Mouse (Mus musculus): Measurements from ENCODE around the gene Ispd.

Gene Ispd

DNA sequence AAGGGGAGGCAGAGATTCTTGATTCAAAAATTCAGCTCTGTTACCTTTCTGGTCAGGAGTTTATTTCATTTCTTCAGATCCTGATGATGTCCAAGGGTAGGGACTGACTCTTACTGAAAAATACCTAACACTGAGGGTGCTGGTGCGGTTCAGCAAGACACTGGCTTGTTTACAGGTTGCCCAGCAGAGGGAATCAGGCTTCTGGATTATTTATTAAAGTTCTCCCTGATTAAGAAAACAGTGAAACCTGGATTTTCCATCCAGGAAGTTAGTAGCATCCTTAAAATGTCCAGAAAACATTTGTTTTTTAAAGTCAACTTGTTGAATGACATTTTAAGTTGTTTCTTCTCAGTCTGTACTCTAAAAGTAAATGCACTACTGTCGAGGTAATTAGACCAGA is 337.2 kb downstream of the Ispd start:
- DNase-seq, result no peak

DNA sequence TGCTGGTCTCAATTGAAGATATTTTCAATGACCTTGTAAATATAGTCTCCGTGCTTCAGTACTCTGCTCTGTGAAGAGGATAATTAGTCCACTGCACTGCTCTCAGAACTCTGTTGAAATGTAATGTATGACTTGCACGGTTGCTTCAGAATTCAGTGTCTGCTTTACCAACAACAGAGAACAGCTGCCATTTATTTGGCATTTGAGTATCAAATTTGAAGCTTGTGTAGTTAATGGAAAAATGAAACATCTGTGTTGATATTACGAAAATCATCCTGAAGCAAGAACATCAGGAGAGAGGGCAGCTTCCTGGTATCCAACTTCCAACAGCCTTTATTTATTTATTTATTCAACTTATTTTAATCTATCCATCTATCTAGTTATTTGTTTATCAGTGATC is 337.8 kb downstream of the Ispd start:
- no peak for DNase-seq

DNA sequence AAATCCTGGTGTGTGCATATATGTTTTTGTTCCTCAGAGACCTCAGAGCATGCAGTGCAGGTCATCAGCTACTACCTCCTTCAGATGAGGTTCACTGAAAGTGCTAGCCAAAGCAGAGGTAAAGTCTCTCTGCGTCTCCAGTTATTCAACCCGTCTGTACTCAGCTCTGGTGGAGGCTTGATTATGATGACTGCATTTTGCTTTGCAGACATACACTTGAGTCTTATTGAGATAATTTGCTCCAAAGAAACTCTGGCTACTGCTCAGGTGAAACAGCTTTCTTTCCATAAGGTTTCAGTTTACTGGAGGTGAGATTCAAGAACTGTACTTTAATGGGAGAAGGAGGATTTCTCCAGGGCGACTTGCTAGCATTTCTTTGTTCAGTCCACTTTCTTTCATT is 339.5 kb downstream of the Ispd start:
- DNase-seq, result no peak

DNA sequence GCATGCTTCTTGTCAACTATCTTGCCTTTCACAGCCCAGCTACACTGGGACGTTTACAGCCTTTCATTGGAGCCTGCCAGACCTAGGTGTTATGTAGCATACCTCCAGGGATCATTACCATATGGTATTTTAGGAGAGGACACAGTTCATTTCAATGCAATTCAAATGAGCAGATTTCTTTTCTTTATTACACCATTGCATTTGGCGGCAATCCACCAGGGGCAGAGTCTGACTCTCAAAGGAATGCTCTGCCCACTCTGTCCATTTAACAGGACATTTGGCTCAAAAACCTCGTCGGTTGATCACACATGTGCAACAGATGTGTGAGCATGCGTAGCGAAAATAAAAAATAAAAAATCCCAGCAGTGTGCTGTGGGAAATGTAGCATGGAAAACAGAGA is 340.0 kb downstream of the Ispd start:
- no peak for DNase-seq

DNA sequence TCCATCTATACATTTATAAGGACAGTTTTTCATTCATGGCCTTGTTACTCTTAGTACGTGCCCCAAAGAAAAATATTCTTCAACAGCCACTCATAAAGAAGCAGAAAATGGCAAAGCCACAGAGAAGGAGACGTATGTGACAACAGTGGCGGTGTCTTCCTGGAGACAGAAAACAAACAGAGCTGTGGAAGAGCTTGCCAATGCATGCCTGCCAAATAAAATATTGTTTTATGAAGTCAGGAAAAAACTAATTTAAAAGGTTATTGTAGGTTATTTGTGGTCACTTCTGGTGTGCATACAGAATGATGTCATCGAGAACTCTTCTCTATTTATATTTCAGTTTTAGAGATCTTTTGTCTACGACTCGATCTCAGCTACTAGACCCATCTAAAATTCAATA is 341.5 kb downstream of the Ispd start:
- no peak for DNase-seq

DNA sequence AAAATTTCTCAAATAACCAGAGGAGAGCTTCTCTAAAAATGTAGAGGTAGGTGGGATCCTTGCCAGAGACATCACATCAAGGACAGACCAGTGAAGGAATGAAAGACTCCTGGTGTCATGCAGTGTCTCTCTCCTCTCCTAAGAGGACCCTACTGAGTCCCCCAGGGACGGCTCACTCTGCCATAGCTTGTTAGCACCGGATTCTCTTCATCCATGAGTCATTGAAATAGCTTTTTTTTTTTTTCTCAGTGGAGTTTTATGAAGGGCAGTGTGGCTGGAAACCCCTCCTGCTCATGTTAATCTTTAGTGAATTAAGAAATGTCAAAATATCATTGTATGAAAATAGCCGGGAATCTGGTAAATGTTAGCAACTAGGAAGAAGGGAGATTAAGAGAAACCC is 342.1 kb downstream of the Ispd start:
- DNase-seq, result no peak

DNA sequence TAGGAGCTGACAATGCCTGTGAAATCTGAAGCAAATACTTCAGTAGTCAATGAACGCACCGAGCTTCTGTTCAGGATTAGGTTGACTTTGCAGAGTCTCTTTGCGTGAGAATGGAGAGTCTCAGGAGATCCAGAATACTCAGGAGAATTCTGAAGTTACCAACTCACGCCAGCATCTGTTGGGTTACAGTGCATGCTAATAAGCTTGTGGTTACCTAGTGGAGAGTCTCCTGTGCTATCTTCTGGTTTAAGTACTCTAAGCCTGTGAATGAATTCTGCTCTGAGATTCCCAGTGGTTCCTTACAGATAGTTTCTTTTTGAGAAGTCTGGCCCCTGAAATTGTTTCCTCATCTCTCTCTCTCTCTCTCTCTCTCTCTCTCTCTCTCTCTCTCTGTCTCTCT is 343.0 kb downstream of the Ispd start:
- DNase-seq, result no peak

DNA sequence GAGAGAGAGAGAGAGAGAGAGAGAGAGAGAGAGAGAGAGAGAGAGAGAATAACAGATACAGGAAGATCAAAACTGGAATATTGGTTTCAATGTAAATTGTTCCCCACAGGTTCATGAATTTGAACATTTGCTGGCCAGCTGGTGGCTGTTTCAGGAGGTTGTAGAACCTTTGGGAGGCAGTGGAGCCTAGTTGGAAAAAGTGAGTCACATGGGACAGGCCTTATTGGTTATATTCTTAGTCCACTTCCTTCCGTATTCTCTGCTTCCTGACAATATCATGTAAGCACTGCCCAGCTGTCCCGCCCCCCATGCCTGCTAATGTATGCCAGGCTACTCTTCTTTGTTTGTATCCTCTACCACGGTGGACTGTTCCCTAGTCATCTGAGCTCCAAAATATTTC is 344.0 kb downstream of the Ispd start:
- no peak for DNase-seq

DNA sequence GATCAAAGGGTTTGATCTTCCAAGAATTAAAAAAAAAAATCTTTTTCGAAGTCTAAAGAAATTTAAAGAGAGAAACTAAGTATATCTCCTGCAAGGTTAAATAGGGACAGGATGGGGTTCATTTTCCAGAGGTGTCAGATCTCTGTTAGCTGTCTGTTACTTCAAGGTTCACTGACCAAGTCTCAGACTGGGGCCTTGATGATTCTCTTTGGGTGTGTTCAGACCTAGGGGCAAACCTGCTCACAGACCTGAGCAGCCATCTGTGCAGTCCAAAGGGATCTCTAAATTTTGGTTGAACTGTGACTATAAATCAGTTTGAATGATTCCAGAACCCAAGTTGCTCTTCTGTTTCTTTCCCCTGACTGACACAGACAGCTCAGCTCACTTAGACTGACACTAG is 344.8 kb downstream of the Ispd start:
- DNase-seq, result no peak

DNA sequence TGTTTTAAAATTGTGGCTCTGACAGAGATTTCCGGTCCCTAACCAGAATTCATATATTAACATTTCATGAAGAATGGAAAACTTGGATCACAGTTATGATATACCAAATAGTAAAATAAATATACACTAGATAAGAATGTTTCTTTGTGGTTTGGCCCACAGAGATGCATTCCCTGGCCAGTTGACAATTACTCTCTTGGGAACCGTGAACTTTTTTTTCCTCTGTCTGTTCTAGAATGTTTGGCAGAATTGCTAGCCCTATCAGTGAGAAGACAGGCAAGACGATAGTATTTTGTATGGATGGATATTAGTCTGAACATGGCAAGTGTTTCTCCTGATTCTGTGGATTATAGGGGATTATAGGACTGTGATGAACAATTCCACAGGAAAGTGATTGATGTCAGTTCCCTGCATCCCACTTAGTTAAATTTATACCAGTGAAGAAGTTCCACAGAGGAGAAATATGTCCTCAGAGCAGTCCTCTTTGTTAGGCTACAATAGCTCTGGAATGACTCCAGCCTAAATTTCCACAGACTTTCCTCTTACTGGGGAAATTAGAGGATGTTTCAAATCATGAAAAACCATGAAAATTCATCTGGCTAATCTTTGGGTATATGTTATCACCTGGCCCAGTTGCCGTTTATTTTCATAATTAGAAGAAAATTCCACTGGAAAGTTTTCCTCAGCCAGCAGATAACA is 352.6 kb downstream of the Ispd start:
- DNase-seq, result no peak

All from cerebellum, adult 11-12 months (tissue).